Mouse (Mus musculus) C2C12 (cell line): Measurements from ENCODE around the gene Tmem144.

ENCODE experiments used
- CTCF ChIP-seq: IDR thresholded peaks from one replicate; pipeline ENCODE4 v1.5.1; 2011; ENCODE audit not compliant: control insufficient read depth, insufficient read depth, insufficient read length
- FOSL1 ChIP-seq: IDR thresholded peaks from one replicate; pipeline ENCODE4 v1.8.0; 2011; ENCODE audit warnings: mild to moderate bottlenecking, low read length; ENCODE audit not compliant: poor library complexity, insufficient read depth, severe bottlenecking
- MAX ChIP-seq: IDR thresholded peaks from one replicate; pipeline ENCODE4 v1.6.1; 2011; ENCODE audit warnings: mild to moderate bottlenecking, control low read depth
- MYOD1 ChIP-seq: IDR thresholded peaks from one replicate; pipeline ENCODE4 v1.6.1; 2011; ENCODE audit warnings: low read depth; ENCODE audit not compliant: control insufficient read depth, insufficient read length
- USF1 ChIP-seq: IDR thresholded peaks from one replicate; pipeline ENCODE4 v1.6.1; 2011; ENCODE audit warnings: low read depth, mild to moderate bottlenecking, control low read depth, moderate library complexity

DNA sequence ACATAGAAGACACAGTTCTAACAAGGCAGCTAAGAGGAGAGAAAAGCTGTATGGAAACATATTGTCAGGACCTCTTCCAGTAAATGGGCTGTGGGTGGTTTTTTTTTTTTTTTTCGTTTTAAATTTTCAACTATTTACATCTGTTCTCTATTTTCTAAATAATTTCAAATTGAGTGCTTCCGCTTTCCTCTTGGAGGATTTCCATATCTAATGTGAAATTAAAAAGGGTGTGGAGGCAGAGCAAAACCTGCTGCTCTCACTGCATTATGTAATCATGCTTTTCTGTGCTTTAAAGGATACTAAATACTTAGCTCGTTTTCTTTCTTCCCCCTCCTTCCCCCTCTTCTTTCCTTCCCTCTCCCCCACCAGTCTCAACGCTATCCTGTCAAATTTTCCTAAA, 3.7 kb downstream of the Tmem144 start:
- TF ChIP-seq CTCF: no peak
- no peak for TF ChIP-seq MAX
- no peak for TF ChIP-seq USF1
- TF ChIP-seq MYOD1: no peak
- TF ChIP-seq FOSL1: no peak
